Mouse (Mus musculus): ENCODE results near the gene Alox8. TPM values are rescaled to one million over a fixed set of nuclear protein-coding genes. Genes with fewer than 3 reads are reported as not detected.

Gene Alox8
- polyA plus RNA-seq, 1 experiment from 2014 or later = not detected

- 49% methylated on average over 6 of the region's 6 CpGs for WGBS
- peak overlapping the region; percentile 36 for H3K4me2 ChIP-seq (ENCODE audit: low read depth, low read length)
- no peak overlapping the region for H3K4me3 ChIP-seq (ENCODE audit: low read depth, low read length)
- DNase-seq (ENCODE audit: low spot score) (peak; percentile 70), ATAC-seq (replicated peaks; ENCODE audit: insufficient number of reproducible peaks, low FRiP score, low TSS enrichment, low read depth) (no peak)
- H3K4me1 ChIP-seq (ENCODE audit: control insufficient read depth, insufficient read depth, low read length) = peaks cover 3% of the 10 kb centered on the region; the same call in 1 of the 2 replicates
- peaks cover 3% of the 10 kb centered on the region; the same call in 1 of the 2 replicates for H3K27me3 ChIP-seq (ENCODE audit: control insufficient read depth, insufficient read depth, low read length)
- H3K9me3 ChIP-seq (replicated peaks; ENCODE audit: control insufficient read depth, low read length) = no peaks in the 10 kb centered on the region
- H3K9ac ChIP-seq (replicated peaks; ENCODE audit: low read length) = peak overlapping the region; percentile 18; the same call in 1 of the 2 replicates
- H3K36me3 ChIP-seq (replicated peaks; ENCODE audit: control insufficient read depth, insufficient read depth, low read depth, low read length) = no peaks in the 10 kb centered on the region
- H3K27ac ChIP-seq (replicated peaks; ENCODE audit: low read depth, low read length) = no peak overlapping the region
Observed at GRCm38 (mm10) chr11:69151004-69151403, 46.6 kb downstream of the Alox8 start.

- H3K4me2 ChIP-seq (ENCODE audit: low read depth, low read length) = peak overlapping the region; percentile 36
- H3K27me3 ChIP-seq (ENCODE audit: control insufficient read depth, insufficient read depth, low read length) = peaks cover 3% of the 10 kb centered on the region; the same call in 1 of the 2 replicates
- WGBS = 13% methylated on average over 7 of the region's 7 CpGs
- no peak overlapping the region; the same call in 1 of the 2 replicates for H3K9ac ChIP-seq (replicated peaks; ENCODE audit: low read length)
- H3K4me3 ChIP-seq (ENCODE audit: low read depth, low read length) = no peak overlapping the region
- no peak overlapping the region for H3K27ac ChIP-seq (replicated peaks; ENCODE audit: low read depth, low read length)
- DNase-seq (ENCODE audit: low spot score) = peak; percentile 84
- H3K36me3 ChIP-seq (replicated peaks; ENCODE audit: control insufficient read depth, insufficient read depth, low read depth, low read length) = no peaks in the 10 kb centered on the region
- H3K9me3 ChIP-seq (replicated peaks; ENCODE audit: control insufficient read depth, low read length) = no peaks in the 10 kb centered on the region
- peaks cover 3% of the 10 kb centered on the region; the same call in 1 of the 2 replicates for H3K4me1 ChIP-seq (ENCODE audit: control insufficient read depth, insufficient read depth, low read length)
- 0 out of 2 replicates have a peak, but pooled peaks have one; percentile 29 for ATAC-seq (replicated peaks; ENCODE audit: insufficient number of reproducible peaks, low FRiP score, low TSS enrichment, low read depth)
Observed at GRCm38 (mm10) chr11:69150444-69150843, 47.2 kb downstream of the Alox8 start.

GRCm38 (mm10) chr11:69149728-69150127 lies 47.9 kb downstream of the Alox8 start:
- no peak for DNase-seq (ENCODE audit: low spot score)
- WGBS = 80% methylated on average over 6 of the region's 6 CpGs

GRCm38 (mm10) chr11:69148451-69148960 lies 49.1 kb downstream of the Alox8 start:
- Histone ChIP-seq H3K9ac (replicated peaks; ENCODE audit: low read length) (no peak overlapping the region), H3K9me3 (replicated peaks; ENCODE audit: control insufficient read depth, low read length) (no peaks in the 10 kb centered on the region), H3K4me3 (ENCODE audit: low read depth, low read length) (no peak overlapping the region), H3K27ac (replicated peaks; ENCODE audit: low read depth, low read length) (no peak overlapping the region), H3K36me3 (replicated peaks; ENCODE audit: control insufficient read depth, insufficient read depth, low read depth, low read length) (no peaks in the 10 kb centered on the region), H3K4me2 (ENCODE audit: low read depth, low read length) (no peak overlapping the region), H3K4me1 (ENCODE audit: control insufficient read depth, insufficient read depth, low read length) (peaks cover 3% of the 10 kb centered on the region; the same call in 1 of the 2 replicates), H3K27me3 (ENCODE audit: control insufficient read depth, insufficient read depth, low read length) (peaks cover 3% of the 10 kb centered on the region; the same call in 1 of the 2 replicates)
- 87% methylated on average over 5 of the region's 5 CpGs for whole genome bisulfite sequencing
- DNase-seq (ENCODE audit: low spot score) (no peak), ATAC-seq (replicated peaks; ENCODE audit: insufficient number of reproducible peaks, low FRiP score, low TSS enrichment, low read depth) (no peak)

More at GRCm38 (mm10) chr11:69149728-69150127, 47.9 kb downstream of the Alox8 start:
- Histone ChIP-seq H3K9ac (replicated peaks; ENCODE audit: low read length) (no peak overlapping the region), H3K36me3 (replicated peaks; ENCODE audit: control insufficient read depth, insufficient read depth, low read depth, low read length) (no peaks in the 10 kb centered on the region), H3K27ac (replicated peaks; ENCODE audit: low read depth, low read length) (no peak overlapping the region), H3K27me3 (ENCODE audit: control insufficient read depth, insufficient read depth, low read length) (peaks cover 3% of the 10 kb centered on the region; the same call in 1 of the 2 replicates), H3K4me3 (ENCODE audit: low read depth, low read length) (no peak overlapping the region), H3K4me2 (ENCODE audit: low read depth, low read length) (no peak overlapping the region), H3K9me3 (replicated peaks; ENCODE audit: control insufficient read depth, low read length) (no peaks in the 10 kb centered on the region), H3K4me1 (ENCODE audit: control insufficient read depth, insufficient read depth, low read length) (peaks cover 3% of the 10 kb centered on the region; the same call in 1 of the 2 replicates)
- no peak for ATAC-seq (replicated peaks; ENCODE audit: insufficient number of reproducible peaks, low FRiP score, low TSS enrichment, low read depth)

- WGBS = 80% methylated on average over 7 of the region's 7 CpGs
- peaks cover 3% of the 10 kb centered on the region; the same call in 1 of the 2 replicates for H3K4me1 ChIP-seq (ENCODE audit: control insufficient read depth, insufficient read depth, low read length)
- no peak overlapping the region for H3K4me3 ChIP-seq (ENCODE audit: low read depth, low read length)
- H3K9ac ChIP-seq (replicated peaks; ENCODE audit: low read length) = no peak overlapping the region
- no peak for DNase-seq (ENCODE audit: low spot score)
- no peak overlapping the region for H3K4me2 ChIP-seq (ENCODE audit: low read depth, low read length)
- peaks cover 3% of the 10 kb centered on the region; the same call in 1 of the 2 replicates for H3K27me3 ChIP-seq (ENCODE audit: control insufficient read depth, insufficient read depth, low read length)
- H3K9me3 ChIP-seq (replicated peaks; ENCODE audit: control insufficient read depth, low read length) = no peaks in the 10 kb centered on the region
- H3K27ac ChIP-seq (replicated peaks; ENCODE audit: low read depth, low read length) = no peak overlapping the region
- no peak for ATAC-seq (replicated peaks; ENCODE audit: insufficient number of reproducible peaks, low FRiP score, low TSS enrichment, low read depth)
- no peaks in the 10 kb centered on the region for H3K36me3 ChIP-seq (replicated peaks; ENCODE audit: control insufficient read depth, insufficient read depth, low read depth, low read length)
Observed at GRCm38 (mm10) chr11:69147546-69147945, 50.1 kb downstream of the Alox8 start.

GRCm38 (mm10) chr11:69135361-69135760 lies 62.3 kb downstream of the Alox8 start:
- Histone ChIP-seq H3K36me3 (replicated peaks; ENCODE audit: control insufficient read depth, insufficient read depth, low read depth, low read length) (no peaks in the 10 kb centered on the region), H3K4me3 (ENCODE audit: low read depth, low read length) (no peak overlapping the region), H3K4me2 (ENCODE audit: low read depth, low read length) (no peak overlapping the region), H3K27me3 (ENCODE audit: control insufficient read depth, insufficient read depth, low read length) (no peaks in the 10 kb centered on the region), H3K9me3 (replicated peaks; ENCODE audit: control insufficient read depth, low read length) (no peaks in the 10 kb centered on the region), H3K27ac (replicated peaks; ENCODE audit: low read depth, low read length) (no peak overlapping the region), H3K9ac (replicated peaks; ENCODE audit: low read length) (no peak overlapping the region), H3K4me1 (ENCODE audit: control insufficient read depth, insufficient read depth, low read length) (no peaks in the 10 kb centered on the region)
- WGBS = 89% methylated on average over 5 of the region's 6 CpGs
- DNase-seq (ENCODE audit: low spot score) (no peak), ATAC-seq (replicated peaks; ENCODE audit: insufficient number of reproducible peaks, low FRiP score, low TSS enrichment, low read depth) (no peak)

- ATAC-seq (replicated peaks; ENCODE audit: insufficient number of reproducible peaks, low FRiP score, low TSS enrichment, low read depth) (peak; percentile 40; the same call in 1 of the 2 replicates), DNase-seq (ENCODE audit: low spot score) (no peak)
- Histone ChIP-seq H3K9ac (replicated peaks; ENCODE audit: low read length) (peak overlapping the region; percentile 45), H3K4me2 (ENCODE audit: low read depth, low read length) (peak overlapping the region; percentile 75), H3K36me3 (replicated peaks; ENCODE audit: control insufficient read depth, insufficient read depth, low read depth, low read length) (no peaks in the 10 kb centered on the region), H3K27me3 (ENCODE audit: control insufficient read depth, insufficient read depth, low read length) (no peaks in the 10 kb centered on the region), H3K27ac (replicated peaks; ENCODE audit: low read depth, low read length) (no peak overlapping the region), H3K4me1 (ENCODE audit: control insufficient read depth, insufficient read depth, low read length) (no peaks in the 10 kb centered on the region), H3K9me3 (replicated peaks; ENCODE audit: control insufficient read depth, low read length) (no peaks in the 10 kb centered on the region), H3K4me3 (ENCODE audit: low read depth, low read length) (peak overlapping the region; percentile 44)
- 31% methylated on average over 8 of the region's 8 CpGs for WGBS
Observed at GRCm38 (mm10) chr11:69134622-69134968, 63.0 kb downstream of the Alox8 start.

All from embryonic facial prominence, embryonic 11.5 days (tissue).